Mouse (Mus musculus): ENCODE measurements around the gene Cryl1. TPM values are rescaled to one million over a fixed set of nuclear protein-coding genes. Genes with fewer than 3 reads are reported as not detected.

Gene Cryl1
- polyA plus RNA-seq, 2 experiments, result 40.0 to 51.3 TPM

DNA sequence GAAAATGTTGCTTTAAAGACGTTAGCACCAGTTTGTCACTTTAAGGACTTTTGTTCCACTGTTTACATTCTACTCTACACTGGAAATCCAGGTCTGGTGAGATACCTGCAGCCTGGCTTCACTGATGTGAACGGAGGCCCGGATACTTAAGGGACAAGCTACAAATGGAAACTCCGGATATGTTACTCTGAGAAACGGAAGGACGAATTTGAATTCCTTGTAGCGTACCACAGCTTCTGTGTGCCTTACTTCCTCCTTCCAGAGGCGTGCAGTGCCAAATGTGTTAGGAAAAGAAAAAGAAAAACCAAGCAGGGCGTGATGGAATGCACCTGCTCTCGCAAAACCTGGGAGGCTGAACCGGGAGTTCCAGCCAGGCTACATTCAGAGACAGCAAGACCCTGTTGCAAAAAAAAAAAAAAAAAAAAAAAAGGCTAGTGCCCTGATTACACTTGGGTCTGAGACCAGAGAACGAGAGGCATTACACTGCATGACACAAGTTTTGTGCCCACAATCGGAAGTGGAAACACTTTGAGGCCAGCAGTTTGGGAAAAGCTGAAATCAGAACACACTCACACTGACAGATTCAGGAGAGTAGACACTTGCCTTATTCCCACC, 591 bp upstream of the Cryl1 start:
- H3K9me3 ChIP-seq (ENCODE audit: control insufficient read depth, low read length), result no peaks in the 10 kb centered on the region
- peak overlapping the region; percentile 68 for H3K9ac ChIP-seq (ENCODE audit: low read depth, low read length, severe bottlenecking)
- TF ChIP-seq POLR2A (IDR thresholded peaks at IDR 0.05; ENCODE audit: borderline replicate concordance, extremely low read depth, insufficient read depth, insufficient read length), result no peak
- H3K4me3 ChIP-seq (replicated peaks; ENCODE audit: low read length), result peak overlapping the region; percentile 52
- DNase-seq (ENCODE audit: low spot score) (peak; percentile 42), ATAC-seq (ENCODE audit: low FRiP score, low read depth) (peak; percentile 24; the same call in 1 of the 2 replicates)
- WGBS, result 15% methylated on average over 13 of the region's 13 CpGs
- H3K27me3 ChIP-seq (ENCODE audit: control insufficient read depth, insufficient read depth, low read length), result no peaks in the 10 kb centered on the region
- no peak overlapping the region for H3K27ac ChIP-seq (replicated peaks; ENCODE audit: low read depth, low read length)
- H3K36me3 ChIP-seq (ENCODE audit: control insufficient read depth, insufficient read depth, low read length), result no peaks in the 10 kb centered on the region
- peak overlapping the region; percentile 82 for H3K4me2 ChIP-seq (replicated peaks; ENCODE audit: low read depth, low read length, severe bottlenecking)
- H3K4me1 ChIP-seq (ENCODE audit: control insufficient read depth, insufficient read depth, low read length), result no peaks in the 10 kb centered on the region

- no peak overlapping the region for H3K27ac ChIP-seq (replicated peaks; ENCODE audit: low read depth, low read length)
- H3K9me3 ChIP-seq (ENCODE audit: control insufficient read depth, low read length), result no peaks in the 10 kb centered on the region
- H3K4me2 ChIP-seq (replicated peaks; ENCODE audit: low read depth, low read length, severe bottlenecking), result peak overlapping the region; percentile 82; the same call in 1 of the 2 replicates
- ATAC-seq (ENCODE audit: low FRiP score, low read depth) (no peak), DNase-seq (ENCODE audit: low spot score) (no peak)
- no peak overlapping the region for H3K9ac ChIP-seq (ENCODE audit: low read depth, low read length, severe bottlenecking)
- H3K4me1 ChIP-seq (ENCODE audit: control insufficient read depth, insufficient read depth, low read length), result no peaks in the 10 kb centered on the region
- H3K4me3 ChIP-seq (replicated peaks; ENCODE audit: low read length), result no peak overlapping the region
- no peaks in the 10 kb centered on the region for H3K27me3 ChIP-seq (ENCODE audit: control insufficient read depth, insufficient read depth, low read length)
- WGBS, result 81% methylated on average over 5 of the region's 5 CpGs
- no peaks in the 10 kb centered on the region for H3K36me3 ChIP-seq (ENCODE audit: control insufficient read depth, insufficient read depth, low read length)
- no peak for TF ChIP-seq POLR2A (IDR thresholded peaks at IDR 0.05; ENCODE audit: borderline replicate concordance, extremely low read depth, insufficient read depth, insufficient read length)
These were observed 1.1 kb downstream of the Cryl1 start for GRCm38 (mm10) chr14:57397221-57397620.

GRCm38 (mm10) chr14:57395470-57395869, 2.9 kb downstream of the Cryl1 start:
- Histone ChIP-seq H3K27ac (replicated peaks; ENCODE audit: low read depth, low read length) (no peak overlapping the region), H3K9me3 (ENCODE audit: control insufficient read depth, low read length) (no peaks in the 10 kb centered on the region), H3K4me3 (replicated peaks; ENCODE audit: low read length) (no peak overlapping the region), H3K9ac (ENCODE audit: low read depth, low read length, severe bottlenecking) (no peak overlapping the region), H3K4me1 (ENCODE audit: control insufficient read depth, insufficient read depth, low read length) (no peaks in the 10 kb centered on the region), H3K4me2 (replicated peaks; ENCODE audit: low read depth, low read length, severe bottlenecking) (no peak overlapping the region), H3K27me3 (ENCODE audit: control insufficient read depth, insufficient read depth, low read length) (no peaks in the 10 kb centered on the region), H3K36me3 (ENCODE audit: control insufficient read depth, insufficient read depth, low read length) (no peaks in the 10 kb centered on the region)
- no peak for DNase-seq (ENCODE audit: low spot score)
- ATAC-seq (ENCODE audit: low FRiP score, low read depth), result no peak
- WGBS, result 63% methylated on average over 2 of the region's 2 CpGs
- no peak for TF ChIP-seq POLR2A (IDR thresholded peaks at IDR 0.05; ENCODE audit: borderline replicate concordance, extremely low read depth, insufficient read depth, insufficient read length)

DNA sequence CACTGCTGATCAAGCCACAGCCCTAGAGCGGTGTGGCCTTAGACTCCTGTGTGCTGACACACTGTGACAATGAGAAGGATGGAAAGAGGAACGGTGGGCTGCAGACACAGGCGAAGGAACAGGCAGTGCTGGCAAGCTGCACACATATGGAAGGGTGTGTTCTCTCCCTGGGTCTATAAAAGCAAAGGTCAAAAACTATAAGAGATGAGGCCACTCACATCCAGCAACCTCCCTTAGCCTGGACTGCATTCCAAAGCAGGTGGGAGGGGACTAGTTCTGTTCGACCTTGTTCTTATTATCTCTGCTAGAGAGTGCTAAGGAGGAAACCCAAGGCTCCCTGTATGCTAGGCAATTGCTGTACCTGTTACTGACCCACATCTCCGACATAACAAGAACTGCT, 6.1 kb downstream of the Cryl1 start:
- H3K36me3 ChIP-seq (ENCODE audit: control insufficient read depth, insufficient read depth, low read length), result no peaks in the 10 kb centered on the region
- no peaks in the 10 kb centered on the region for H3K9me3 ChIP-seq (ENCODE audit: control insufficient read depth, low read length)
- 60% methylated on average over 5 of the region's 5 CpGs for WGBS
- H3K4me2 ChIP-seq (replicated peaks; ENCODE audit: low read depth, low read length, severe bottlenecking), result no peak overlapping the region
- ATAC-seq (ENCODE audit: low FRiP score, low read depth) (no peak), DNase-seq (ENCODE audit: low spot score) (no peak)
- no peak for TF ChIP-seq POLR2A (IDR thresholded peaks at IDR 0.05; ENCODE audit: borderline replicate concordance, extremely low read depth, insufficient read depth, insufficient read length)
- no peak overlapping the region for H3K27ac ChIP-seq (replicated peaks; ENCODE audit: low read depth, low read length)
- H3K9ac ChIP-seq (ENCODE audit: low read depth, low read length, severe bottlenecking), result no peak overlapping the region
- peaks cover 6% of the 10 kb centered on the region; the same call in 1 of the 2 replicates for H3K4me1 ChIP-seq (ENCODE audit: control insufficient read depth, insufficient read depth, low read length)
- no peak overlapping the region for H3K4me3 ChIP-seq (replicated peaks; ENCODE audit: low read length)
- H3K27me3 ChIP-seq (ENCODE audit: control insufficient read depth, insufficient read depth, low read length), result no peaks in the 10 kb centered on the region

- Histone ChIP-seq H3K4me3 (replicated peaks; ENCODE audit: low read length) (no peak overlapping the region), H3K9ac (ENCODE audit: low read depth, low read length, severe bottlenecking) (no peak overlapping the region), H3K4me2 (replicated peaks; ENCODE audit: low read depth, low read length, severe bottlenecking) (no peak overlapping the region), H3K36me3 (ENCODE audit: control insufficient read depth, insufficient read depth, low read length) (no peaks in the 10 kb centered on the region), H3K9me3 (ENCODE audit: control insufficient read depth, low read length) (no peaks in the 10 kb centered on the region), H3K27ac (replicated peaks; ENCODE audit: low read depth, low read length) (no peak overlapping the region), H3K27me3 (ENCODE audit: control insufficient read depth, insufficient read depth, low read length) (no peaks in the 10 kb centered on the region), H3K4me1 (ENCODE audit: control insufficient read depth, insufficient read depth, low read length) (peaks cover 11% of the 10 kb centered on the region)
- 62% methylated on average over 4 of the region's 4 CpGs for WGBS
- no peak for DNase-seq (ENCODE audit: low spot score)
- no peak for ATAC-seq (ENCODE audit: low FRiP score, low read depth)
- no peak for TF ChIP-seq POLR2A (IDR thresholded peaks at IDR 0.05; ENCODE audit: borderline replicate concordance, extremely low read depth, insufficient read depth, insufficient read length)
These were observed 6.7 kb downstream of the Cryl1 start for GRCm38 (mm10) chr14:57391621-57392020.
